Mouse (Mus musculus): ENCODE results near the gene Rap2a. TPM values are rescaled to one million over a fixed set of nuclear protein-coding genes. Genes with fewer than 3 reads are reported as not detected.

Rap2a gene
- polyA plus RNA-seq, 1 experiment from 2014 or later, result 21.8 TPM

DNA sequence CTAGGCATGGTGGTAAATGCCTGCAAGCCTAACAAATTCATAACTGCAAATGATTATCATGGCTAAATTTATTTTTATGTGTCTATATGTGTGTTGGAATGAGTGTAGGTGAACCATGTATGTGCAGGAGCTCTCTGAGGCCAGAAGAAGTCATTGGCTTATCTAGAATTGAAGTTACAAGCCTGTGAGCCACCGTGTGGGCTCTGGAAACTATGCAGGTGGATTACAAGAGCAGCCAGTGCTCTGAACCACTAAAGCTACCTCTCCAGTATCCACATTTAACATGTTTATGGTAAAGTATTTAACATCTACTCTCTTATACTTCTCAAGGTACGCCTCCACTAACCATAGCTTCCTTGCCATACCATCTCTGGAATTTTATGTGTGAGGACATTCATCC is 66.7 kb downstream of the Rap2a start:
- no peak for ATAC-seq (ENCODE audit: low FRiP score, low read depth)
- H3K4me3 ChIP-seq, result no peak overlapping the region
- WGBS, result 82% methylated on average over 2 of the region's 2 CpGs

More for the DNA sequence above, 66.7 kb downstream of the Rap2a start:
- no peaks in the 10 kb centered on the region for H3K9me3 ChIP-seq
- no peaks in the 10 kb centered on the region for H3K27me3 ChIP-seq (replicated peaks)
- no peak overlapping the region for H3K4me2 ChIP-seq (replicated peaks)
- no peaks in the 10 kb centered on the region for H3K4me1 ChIP-seq
- H3K27ac ChIP-seq, result no peak overlapping the region
- H3K9ac ChIP-seq, result no peak overlapping the region
- H3K36me3 ChIP-seq, result no peaks in the 10 kb centered on the region

Other genes starting within 250 kb of the Rap2a start
- gene Mbnl2, start 202.8 kb upstream of the Rap2a start, polyA plus RNA-seq (2016; fragmentation: Nextera tagmentation; extraction: Ambion mirVana), result 35.0 and 35.1 TPM in 2 replicates

Measured in neural tube, embryonic 12.5 days (tissue).